Mouse (Mus musculus) liver, embryonic 14.5 days (tissue): Measurements from ENCODE around the gene Arrdc5. TPM values are rescaled to one million over a fixed set of nuclear protein-coding genes. Genes with fewer than 3 reads are reported as not detected.
"Not testable (repeated sequence)": the region's sequence is repeated elsewhere in the genome, so short reads cannot be mapped to it uniquely, and the experiment has no call there.

Experiments used
- ATAC-seq: fragments of 200-750 bp; cut with Nextera tagmentation; 2 replicates; pipeline ENCODE4 v1.8.0; 2017; ENCODE audit warnings: moderate number of reproducible peaks, mild to moderate bottlenecking, moderate library complexity; ENCODE audit not compliant: insufficient read depth
- DNase-seq, 3 experiments: peaks; one replicate each; pipeline ENCODE4 v3.0.0-alpha.2; 2012 to 2013; ENCODE audit warnings: low read depth in 3 of 3, low spot score in 3 of 3
- H3K27ac ChIP-seq: fragments of 300-500 bp; sonication (generic); 2 replicates; pipeline ENCODE4 v1.5.1; 2014; ENCODE audit warnings: moderate library complexity, mild to moderate bottlenecking, control low read depth, inconsistent platforms
- H3K27me3 ChIP-seq: fragments of 300-500 bp; sonication (generic); 2 replicates; pipeline ENCODE4 v1.6.1; 2014; ENCODE audit warnings: mild to moderate bottlenecking, low read length, moderate library complexity; ENCODE audit not compliant: control insufficient read depth, insufficient read depth
- H3K36me3 ChIP-seq: fragments of 300-500 bp; sonication (generic); replicated peaks from 2 replicates; pipeline ENCODE4 v1.6.1; 2014; ENCODE audit warnings: low read depth; ENCODE audit not compliant: control insufficient read depth, insufficient read depth
- H3K4me1 ChIP-seq, 2 experiments: fragments of 200-500 bp in 1 of 2; fragments of 300-500 bp in 1 of 2; sonication (generic) in 1 of 2; replicated peaks; 2 replicates each; pipeline ENCODE4 v1.6.1; 2012 to 2014; ENCODE audit warnings: antibody characterized with exemption in 1 of 2, inconsistent platforms in 1 of 2, low read length in 1 of 2; ENCODE audit not compliant: control insufficient read depth in 2 of 2, insufficient read depth in 2 of 2
- H3K4me2 ChIP-seq: fragments of 300-500 bp; sonication (generic); 2 replicates; pipeline ENCODE4 v1.6.1; 2014; ENCODE audit warnings: low read depth, mild to moderate bottlenecking, control low read depth, moderate library complexity
- H3K4me3 ChIP-seq, 2 experiments: fragments of 200-500 bp in 1 of 2; fragments of 300-500 bp in 1 of 2; sonication (generic) in 1 of 2; 2 replicates each; pipeline ENCODE4 v1.5.1; 2012 to 2014; ENCODE audit warnings: low read depth in 2 of 2, low read length in 2 of 2, mild to moderate bottlenecking in 2 of 2, control low read depth in 1 of 2, inconsistent platforms in 1 of 2, moderate library complexity in 1 of 2; ENCODE audit not compliant: insufficient read depth in 1 of 2
- H3K9ac ChIP-seq: fragments of 300-500 bp; sonication (generic); replicated peaks from 2 replicates; pipeline ENCODE4 v1.6.1; 2014; ENCODE audit warnings: mild to moderate bottlenecking, control low read depth, moderate library complexity
- H3K9me3 ChIP-seq: fragments of 300-500 bp; sonication (generic); 2 replicates; pipeline ENCODE4 v1.6.1; 2016; ENCODE audit warnings: low read length, mixed read lengths; ENCODE audit not compliant: control insufficient read depth
- CTCF ChIP-seq: IDR thresholded peaks from 2 replicates; pipeline ENCODE4 v1.5.1; 2016; ENCODE audit warnings: antibody characterized with exemption, low read depth, control low read depth
- EP300 ChIP-seq: IDR thresholded peaks from 2 replicates; pipeline ENCODE4 v1.6.1; 2016; ENCODE audit warnings: antibody characterized with exemption, low read depth
- WGBS: fragments of 180-500 bp; shearing (Covaris S2); extraction: QIAGEN DNeasy Blood & Tissue Kit; methylation state at CpG from one replicate; pipeline ENCODE4 v1.1.7; 2014; ENCODE audit not compliant: insufficient replicate concordance; 5-methylcytosine and 5-hydroxymethylcytosine counted together
- polyA plus RNA-seq, 2 experiments: library from polyadenylated mRNA; depleted of rRNA in 1 of 2; stranded (reverse) in 1 of 2; unstranded in 1 of 2; fragments of >200 nt; fragmentation: Nextera tagmentation in 1 of 2; extraction: Ambion mirVana in 1 of 2; gene quantifications; 2 replicates each; pipeline versions ENCODE4 v1.2.1 to v1.2.3; 2012 to 2014

The Arrdc5 gene
- polyA plus RNA-seq, 2 experiments, result not detected

GRCm38 (mm10) chr17:56264020-56264419 lies 36.1 kb downstream of the Arrdc5 start:
- Histone ChIP-seq H3K9me3 (no peaks in the 10 kb centered on the region), H3K4me3 (no peak overlapping the region), H3K27ac (no peak overlapping the region), H3K36me3 (peaks cover 20% of the 10 kb centered on the region), H3K27me3 (no peaks in the 10 kb centered on the region), H3K4me2 (no peak overlapping the region), H3K9ac (no peak overlapping the region), H3K4me1 (peaks cover 3 to 5% of the 10 kb centered on the region in 2 experiments; a peak in 2 of 4 replicates)
- DNase-seq (peak; percentile 54 to 60 (median 55)), ATAC-seq (peak; percentile 54)
- WGBS, result 20% methylated on average over 8 of the region's 8 CpGs
- TF ChIP-seq CTCF, result peak; percentile 95
- no peak for TF ChIP-seq EP300

- Histone ChIP-seq H3K27me3 (no peaks in the 10 kb centered on the region), H3K27ac (no peak overlapping the region), H3K9ac (no peak overlapping the region), H3K4me2 (no peak overlapping the region), H3K4me1 (peaks cover 0 to 6% of the 10 kb centered on the region in 2 experiments; a peak in 2 of 4 replicates), H3K9me3 (no peaks in the 10 kb centered on the region), H3K4me3 (no peak overlapping the region), H3K36me3 (peaks cover 25% of the 10 kb centered on the region)
- TF ChIP-seq EP300 (no peak), CTCF (no peak)
- ATAC-seq, result no peak
- whole genome bisulfite sequencing, result 58% methylated on average over 3 of the region's 3 CpGs
- DNase-seq, result no peak
These were observed 37.4 kb downstream of the Arrdc5 start for GRCm38 (mm10) chr17:56262645-56263094.

- ATAC-seq (no peak), DNase-seq (no peak)
- Histone ChIP-seq H3K4me1 (peaks cover 0 to 7% of the 10 kb centered on the region in 2 experiments; a peak in 2 of 4 replicates), H3K4me3 (no peak overlapping the region), H3K27ac (no peak overlapping the region), H3K9me3 (no peaks in the 10 kb centered on the region), H3K9ac (no peak overlapping the region), H3K36me3 (peaks cover 25% of the 10 kb centered on the region), H3K4me2 (no peak overlapping the region), H3K27me3 (no peaks in the 10 kb centered on the region)
- WGBS, result 79% methylated on average over 3 of the region's 3 CpGs
- TF ChIP-seq EP300, result no peak
- no peak for TF ChIP-seq CTCF
These were observed 38.9 kb downstream of the Arrdc5 start for GRCm38 (mm10) chr17:56261166-56261565.

- TF ChIP-seq CTCF, result no peak
- TF ChIP-seq EP300, result no peak
- ATAC-seq, result no peak
- Histone ChIP-seq H3K27ac (no peak overlapping the region), H3K4me3 (no peak overlapping the region), H3K4me1 (peaks cover 0 to 6% of the 10 kb centered on the region in 2 experiments; a peak in 3 of 4 replicates), H3K9me3 (no peaks in the 10 kb centered on the region), H3K27me3 (no peaks in the 10 kb centered on the region), H3K9ac (no peak overlapping the region), H3K36me3 (peaks cover 25% of the 10 kb centered on the region), H3K4me2 (peak overlapping the region; percentile 29)
- 79% methylated on average over 10 of the region's 10 CpGs for WGBS
- no peak for DNase-seq
These were observed 40.6 kb downstream of the Arrdc5 start for GRCm38 (mm10) chr17:56259301-56260037.

- not testable (repeated sequence) for H3K4me1 ChIP-seq, H3K9ac ChIP-seq, H3K9me3 ChIP-seq, H3K27ac ChIP-seq, ATAC-seq, DNase-seq, H3K27me3 ChIP-seq
- WGBS, result 69% methylated on average over 2 of the region's 2 CpGs
- peak overlapping the region; percentile 29 for H3K4me2 ChIP-seq
- H3K36me3 ChIP-seq, result peaks cover 25% of the 10 kb centered on the region
- H3K4me3 ChIP-seq, result peak overlapping the region in 1 of 2 experiments; percentile 18; a peak in 1 of 4 replicates
These were observed 41.3 kb downstream of the Arrdc5 start for GRCm38 (mm10) chr17:56258812-56259211.

- not testable (repeated sequence) for H3K27me3 ChIP-seq, ATAC-seq, H3K4me3 ChIP-seq, H3K4me1 ChIP-seq, DNase-seq, H3K27ac ChIP-seq, H3K9ac ChIP-seq, H3K9me3 ChIP-seq
- Histone ChIP-seq H3K4me2 (peak overlapping the region; percentile 93), H3K36me3 (peaks cover 25% of the 10 kb centered on the region)
- WGBS, result 84% methylated on average over 19 of the region's 19 CpGs
These were observed 41.8 kb downstream of the Arrdc5 start for GRCm38 (mm10) chr17:56258269-56258668.
